Mouse (Mus musculus): ENCODE measurements around the gene Rab3a.

Gene Rab3a

DNA sequence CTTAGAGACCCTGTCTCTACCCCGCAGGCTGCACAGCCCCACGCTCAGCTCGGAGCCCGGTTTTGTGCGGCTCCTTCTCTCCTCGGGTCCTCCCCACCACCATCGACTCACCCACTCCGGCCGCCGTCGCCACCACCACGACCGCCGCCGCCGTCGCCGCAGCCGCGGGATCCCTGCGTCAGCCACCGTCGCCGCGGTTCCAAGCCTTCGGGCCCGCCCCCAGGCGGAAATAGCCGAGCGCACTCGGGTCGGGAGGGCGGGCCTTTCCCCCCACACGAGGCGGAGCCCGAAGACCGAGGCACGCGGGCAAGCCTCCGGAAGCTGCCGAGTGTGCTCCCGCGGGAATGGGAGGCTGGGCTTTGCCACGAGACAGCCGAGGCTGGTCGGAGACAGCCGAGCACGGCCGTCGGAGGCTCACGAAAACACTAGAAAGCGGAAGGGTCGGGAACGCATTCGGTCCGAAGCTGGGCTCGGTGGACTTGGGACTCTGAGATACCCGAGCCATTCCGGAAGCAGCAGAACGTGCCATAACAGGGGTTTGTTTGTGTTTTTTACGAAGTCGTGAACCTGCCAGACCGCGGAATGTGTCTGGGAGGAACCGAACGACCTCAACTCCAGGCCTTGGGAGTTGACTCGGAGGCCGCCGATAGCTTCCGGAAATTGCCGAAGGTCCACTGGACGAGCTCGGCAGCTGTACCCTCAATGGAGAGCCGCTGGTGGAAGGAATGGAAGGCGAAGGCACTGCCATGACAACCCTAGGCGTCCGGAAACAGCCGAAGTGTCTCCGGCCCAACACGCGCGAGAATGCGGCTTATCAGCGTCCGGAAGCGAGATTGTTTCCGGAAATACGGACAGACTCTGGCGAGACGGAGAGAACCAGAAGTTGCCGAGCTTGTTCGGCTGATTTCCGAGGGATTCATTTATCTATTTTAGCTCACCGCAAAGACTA is 22.3 kb downstream of the Rab3a start, which contains the start of gene Pik3r2:
Gene Pik3r2 (minus strand): TSS at position 218 of the 949 bp plus-strand sequence.
- DNase-seq, result peak; percentile 98

DNA sequence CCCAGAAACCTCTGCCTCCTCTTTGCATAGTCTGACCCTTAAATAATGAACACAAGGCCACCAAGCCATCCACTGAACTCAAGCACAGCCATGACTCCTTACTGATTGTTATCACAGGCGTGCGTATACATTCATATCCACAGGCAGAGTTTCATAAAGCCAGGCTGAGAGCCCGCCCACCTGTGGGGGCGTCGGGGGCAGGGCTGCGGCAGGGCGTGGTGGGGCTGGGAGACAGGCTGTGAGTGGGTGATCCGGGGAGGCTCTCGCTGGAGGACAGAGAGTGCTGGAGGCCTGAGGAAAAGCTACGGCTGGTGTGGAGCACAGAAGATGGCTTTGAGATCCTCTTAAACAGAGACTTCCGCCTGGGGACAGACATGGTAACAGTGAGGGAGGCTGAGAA is 25.6 kb downstream of the Rab3a start:
- no peak for DNase-seq

DNA sequence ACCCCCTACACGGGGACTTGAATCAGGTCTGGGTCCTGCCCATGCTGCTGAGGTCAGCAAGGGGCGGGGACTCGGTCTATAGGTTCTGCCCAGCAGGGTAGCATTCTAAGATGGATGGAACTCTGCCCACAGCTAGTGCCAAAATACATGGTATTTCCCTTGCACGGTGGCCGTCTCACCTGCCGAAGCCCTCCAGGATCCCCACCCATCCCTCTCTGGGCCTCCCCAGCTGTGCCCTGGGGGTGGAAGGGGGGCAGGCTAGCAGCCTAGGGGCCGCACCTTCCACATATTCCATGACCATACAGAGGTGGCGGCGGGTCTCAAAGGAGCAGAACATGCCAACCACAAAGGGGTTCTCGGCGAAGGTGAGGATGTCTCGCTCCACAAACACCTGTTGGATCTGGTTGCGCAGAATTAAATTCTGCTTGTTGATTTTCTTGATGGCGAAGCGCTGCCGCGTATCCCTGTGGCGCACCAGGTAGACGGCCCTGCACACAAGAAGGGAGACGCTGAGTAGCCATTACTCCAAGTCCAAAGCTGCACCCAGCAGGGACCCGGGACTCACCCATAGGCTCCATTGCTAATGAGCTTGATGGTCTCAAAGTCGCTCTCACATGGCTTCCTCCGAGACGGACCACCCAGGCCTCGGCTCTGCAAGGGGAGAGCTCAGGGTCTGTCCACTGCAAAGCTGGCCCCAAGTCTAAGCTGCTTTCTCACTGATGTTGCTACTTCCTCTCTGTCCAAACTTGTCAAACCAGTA is 32.0 kb downstream of the Rab3a start:
- no peak for DNase-seq

DNA sequence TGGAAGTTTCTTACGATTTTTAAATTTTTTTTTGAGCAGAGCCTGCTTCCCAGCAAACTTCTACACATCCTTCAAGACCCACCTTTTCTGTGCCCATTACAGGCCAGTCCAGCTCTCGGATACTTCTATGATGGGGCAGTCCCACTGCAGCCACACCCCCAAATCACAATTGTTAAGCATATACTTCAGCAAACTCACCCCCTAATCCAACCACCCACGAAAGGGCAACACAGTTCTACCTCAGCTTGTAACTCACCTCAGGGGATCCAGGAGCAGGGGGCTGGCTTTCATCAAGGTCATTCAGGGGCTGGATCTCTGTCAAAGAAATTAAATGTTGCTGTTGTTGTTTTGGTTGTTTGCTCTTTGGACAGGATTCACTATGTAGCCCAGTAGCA is 32.6 kb downstream of the Rab3a start:
- no peak for DNase-seq

DNA sequence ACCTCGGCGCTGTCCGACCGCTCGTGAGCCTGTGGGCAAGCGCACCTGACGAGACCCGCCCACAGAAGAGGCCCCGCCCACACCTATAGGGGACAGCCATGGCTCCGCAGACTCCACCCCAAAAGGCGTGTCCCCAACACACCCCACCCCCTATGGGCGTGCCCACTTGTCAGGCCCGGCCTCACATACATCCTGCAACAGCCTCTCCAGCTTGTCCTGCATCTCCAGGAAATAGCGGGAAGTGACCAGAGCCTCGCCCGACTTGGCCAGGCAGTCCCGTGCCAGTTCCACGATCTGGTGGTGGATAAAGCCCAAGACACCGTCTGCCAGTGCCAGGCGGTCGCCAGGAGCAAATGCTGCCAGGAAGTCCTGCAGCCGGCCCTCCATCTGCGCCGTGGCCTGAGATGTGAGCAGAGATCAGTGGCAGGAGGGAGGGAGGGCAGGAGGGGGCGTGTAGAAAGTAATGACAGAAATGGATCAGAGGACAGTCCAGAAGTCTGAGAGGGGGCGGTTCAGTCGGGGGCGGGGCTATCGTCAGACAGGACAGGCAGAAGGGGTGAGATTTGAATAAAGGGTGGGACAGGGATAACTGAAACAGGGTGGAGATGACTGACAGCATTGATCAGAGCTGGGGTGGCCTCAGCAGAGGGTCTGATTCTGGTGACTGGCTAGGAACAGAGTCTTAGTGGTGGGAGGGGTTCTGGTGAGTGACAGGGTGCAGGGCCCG is 33.6 kb downstream of the Rab3a start:
- DNase-seq, result no peak

DNA sequence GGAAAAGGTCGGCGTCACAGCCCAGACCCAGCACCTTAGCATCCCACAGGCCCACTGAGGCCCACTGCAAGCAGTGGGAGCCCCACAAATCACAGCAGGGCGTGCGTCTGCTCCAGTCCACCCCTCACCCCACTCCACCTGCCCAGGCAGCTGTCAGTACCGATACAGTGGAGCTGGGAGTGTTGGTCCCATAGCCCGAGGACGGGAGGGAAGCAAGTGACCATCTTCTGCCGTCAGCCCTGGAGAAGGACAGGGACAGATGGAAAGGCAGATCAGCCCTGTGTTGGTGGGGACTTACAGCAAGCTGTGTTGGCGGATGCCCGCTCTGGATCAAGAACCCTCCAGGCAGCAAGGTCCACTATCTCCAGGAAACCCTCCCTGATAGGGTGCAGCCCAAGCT is 34.6 kb downstream of the Rab3a start:
- no peak for DNase-seq

DNA sequence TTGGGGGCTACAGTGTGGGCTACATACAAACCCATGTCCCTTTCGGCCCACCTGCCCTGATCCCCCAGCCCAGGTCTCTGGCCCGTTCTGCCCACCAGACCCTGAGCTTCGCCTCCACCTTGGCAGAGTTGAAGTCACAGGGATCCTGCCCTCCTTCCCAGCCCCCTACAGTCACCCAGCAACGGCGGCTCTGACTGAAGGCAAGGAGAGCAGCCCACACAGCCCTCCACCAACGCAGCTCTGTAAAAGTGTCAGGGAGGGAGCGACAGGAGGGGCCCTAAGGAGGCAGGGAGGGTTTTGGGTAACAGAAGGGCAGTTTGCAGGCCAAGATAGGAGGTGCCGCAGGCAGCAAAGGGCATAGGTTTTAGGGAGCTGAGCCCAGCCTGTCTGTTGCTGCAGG is 36.4 kb downstream of the Rab3a start:
- DNase-seq, result no peak

DNA sequence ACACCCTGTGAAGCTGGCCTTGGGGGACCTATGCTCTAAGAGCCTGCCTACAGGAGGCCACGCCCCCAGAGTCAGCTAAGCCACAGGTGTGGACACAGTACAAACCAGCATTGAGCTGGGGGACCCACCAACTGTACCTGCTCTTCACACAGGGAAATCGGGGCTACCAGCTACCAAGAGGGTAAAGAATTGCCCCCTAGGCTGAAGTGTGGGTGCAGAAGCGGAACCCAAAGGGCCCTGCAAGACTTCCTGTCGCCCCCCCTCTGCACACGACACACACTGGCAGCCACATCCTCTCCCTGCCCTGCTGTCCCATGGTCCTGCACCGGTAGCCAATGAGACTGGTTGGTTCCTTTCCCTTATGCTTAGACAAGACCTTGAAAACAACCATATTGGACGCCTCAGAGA is 36.8 kb downstream of the Rab3a start:
- DNase-seq, result no peak

DNA sequence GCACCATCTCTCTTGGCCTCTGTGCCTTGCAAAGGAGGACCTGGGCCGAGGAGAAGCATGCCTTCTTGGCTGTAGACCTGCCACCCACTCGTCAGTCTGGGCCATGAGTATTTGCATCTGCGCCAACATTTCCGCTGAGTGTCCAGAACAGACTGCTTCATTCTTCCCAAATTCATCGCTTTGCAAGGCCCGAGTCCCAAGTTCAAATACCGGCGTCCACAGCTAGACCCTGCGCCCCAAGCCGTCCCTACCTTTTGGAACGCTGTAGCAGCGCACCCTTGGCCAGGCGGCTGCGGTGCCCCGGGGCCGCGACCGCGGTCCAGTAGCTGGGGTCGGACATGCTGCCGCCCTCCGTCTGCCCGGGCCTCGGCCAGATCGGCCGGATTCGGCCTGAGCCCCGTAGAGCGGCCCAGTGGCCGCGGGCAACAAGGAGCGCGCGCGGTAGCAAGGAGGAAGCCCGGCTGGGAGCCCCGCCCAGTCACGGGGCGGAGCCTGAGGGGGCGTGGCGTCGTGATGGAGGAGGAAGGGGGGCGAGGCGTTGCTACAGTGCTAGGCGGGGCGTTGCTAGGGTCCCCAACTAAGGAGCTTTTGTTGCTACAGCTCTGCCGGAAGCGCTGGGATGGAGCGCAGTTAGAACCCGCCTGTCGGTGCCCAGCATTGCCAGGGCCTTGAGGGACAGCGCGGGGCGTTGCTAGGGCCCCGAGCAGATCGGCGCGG is 37.7 kb downstream of the Rab3a start:
- peak; percentile 98 for DNase-seq

DNA sequence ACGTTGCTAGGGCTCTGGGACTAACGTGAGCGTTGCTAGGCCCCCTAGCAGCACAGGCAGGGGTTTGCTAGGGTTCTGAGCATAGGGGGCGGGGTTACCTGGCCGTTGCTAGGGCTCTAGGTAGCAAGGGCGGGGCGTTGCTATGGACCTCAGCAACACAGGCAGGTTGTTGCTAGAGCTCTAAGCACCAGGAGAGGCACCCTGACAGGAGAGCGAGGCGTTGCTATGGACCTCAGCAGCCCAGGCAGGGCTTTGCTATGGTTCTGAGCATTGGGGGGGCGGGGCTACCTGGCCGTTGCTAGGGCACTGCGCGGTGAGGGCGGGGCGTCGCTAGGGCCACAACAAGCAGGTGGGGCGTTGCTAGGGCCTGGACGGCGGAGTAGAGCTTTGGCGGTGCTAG is 38.2 kb downstream of the Rab3a start:
- no peak for DNase-seq

DNA sequence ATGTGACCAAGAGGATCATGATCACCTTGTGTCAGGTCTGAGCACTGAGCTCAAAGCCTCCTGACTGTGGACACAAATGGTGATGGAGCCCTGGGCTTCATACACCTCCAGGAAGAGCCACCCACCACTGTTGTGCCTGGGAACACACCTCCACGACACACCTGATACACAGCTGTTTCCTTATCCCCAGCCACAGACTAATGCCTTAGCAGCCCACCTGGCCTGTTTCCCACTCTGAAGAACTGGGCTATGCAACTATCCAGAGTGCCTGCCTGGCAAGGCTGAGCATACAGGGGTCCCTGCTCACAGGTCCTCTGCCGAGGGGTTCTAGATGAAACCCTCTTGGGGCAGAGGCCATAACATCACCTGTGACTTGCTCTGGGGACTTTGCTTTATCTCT is 39.7 kb downstream of the Rab3a start:
- no peak for DNase-seq

DNA sequence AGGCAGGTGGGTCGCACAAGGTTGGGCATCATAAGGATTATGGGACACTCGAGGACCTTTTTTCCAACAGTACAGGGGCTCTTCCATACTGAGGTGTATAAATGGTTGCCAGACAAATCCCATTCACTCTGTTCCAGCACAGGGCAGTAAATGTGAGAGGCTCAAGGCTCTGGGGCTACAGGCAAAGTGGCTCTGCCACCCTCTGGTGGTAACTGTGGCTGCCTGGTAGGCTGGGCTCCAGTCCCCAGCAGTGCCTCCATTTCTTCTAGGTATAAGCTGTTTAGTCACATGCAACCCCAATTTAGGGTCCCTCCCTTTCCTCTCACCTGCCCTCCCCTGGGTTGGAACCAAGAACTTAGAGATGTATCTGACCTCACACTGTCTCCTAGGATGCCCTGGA is 40.9 kb downstream of the Rab3a start:
- no peak for DNase-seq

DNA sequence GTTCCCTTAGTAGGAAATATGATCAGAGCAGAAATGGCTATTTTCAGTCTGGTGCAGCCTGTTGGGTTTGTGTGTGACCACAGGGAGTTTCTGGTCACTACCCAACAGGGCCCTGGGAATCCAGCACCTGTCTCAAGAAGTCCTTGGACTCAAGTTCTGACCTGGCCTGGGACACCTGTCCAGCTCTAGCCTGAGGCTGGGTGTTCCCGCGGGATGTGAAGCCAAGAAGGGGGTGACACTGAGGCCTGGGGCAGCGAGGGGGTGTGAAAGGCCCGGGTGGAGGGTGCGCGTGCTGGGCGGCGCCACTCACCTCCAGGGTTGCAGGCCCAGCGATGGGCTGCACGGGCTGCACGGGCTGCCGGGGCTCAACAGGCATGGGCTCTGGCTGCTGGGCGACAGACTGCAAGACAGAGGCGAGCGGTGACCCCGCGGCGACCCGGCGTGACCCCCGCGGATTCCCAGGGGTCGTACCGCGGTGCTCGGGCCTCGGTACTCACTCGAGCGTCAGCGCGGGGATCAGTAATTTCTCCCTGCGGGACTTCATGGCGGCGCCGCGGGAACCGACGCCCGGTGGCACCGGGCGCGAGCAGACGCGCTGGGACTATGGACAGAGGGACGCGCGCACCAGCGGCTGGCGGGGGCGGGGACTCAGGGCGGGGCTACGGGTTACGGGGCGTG is 42.1 kb downstream of the Rab3a start:
- no peak for DNase-seq

DNA sequence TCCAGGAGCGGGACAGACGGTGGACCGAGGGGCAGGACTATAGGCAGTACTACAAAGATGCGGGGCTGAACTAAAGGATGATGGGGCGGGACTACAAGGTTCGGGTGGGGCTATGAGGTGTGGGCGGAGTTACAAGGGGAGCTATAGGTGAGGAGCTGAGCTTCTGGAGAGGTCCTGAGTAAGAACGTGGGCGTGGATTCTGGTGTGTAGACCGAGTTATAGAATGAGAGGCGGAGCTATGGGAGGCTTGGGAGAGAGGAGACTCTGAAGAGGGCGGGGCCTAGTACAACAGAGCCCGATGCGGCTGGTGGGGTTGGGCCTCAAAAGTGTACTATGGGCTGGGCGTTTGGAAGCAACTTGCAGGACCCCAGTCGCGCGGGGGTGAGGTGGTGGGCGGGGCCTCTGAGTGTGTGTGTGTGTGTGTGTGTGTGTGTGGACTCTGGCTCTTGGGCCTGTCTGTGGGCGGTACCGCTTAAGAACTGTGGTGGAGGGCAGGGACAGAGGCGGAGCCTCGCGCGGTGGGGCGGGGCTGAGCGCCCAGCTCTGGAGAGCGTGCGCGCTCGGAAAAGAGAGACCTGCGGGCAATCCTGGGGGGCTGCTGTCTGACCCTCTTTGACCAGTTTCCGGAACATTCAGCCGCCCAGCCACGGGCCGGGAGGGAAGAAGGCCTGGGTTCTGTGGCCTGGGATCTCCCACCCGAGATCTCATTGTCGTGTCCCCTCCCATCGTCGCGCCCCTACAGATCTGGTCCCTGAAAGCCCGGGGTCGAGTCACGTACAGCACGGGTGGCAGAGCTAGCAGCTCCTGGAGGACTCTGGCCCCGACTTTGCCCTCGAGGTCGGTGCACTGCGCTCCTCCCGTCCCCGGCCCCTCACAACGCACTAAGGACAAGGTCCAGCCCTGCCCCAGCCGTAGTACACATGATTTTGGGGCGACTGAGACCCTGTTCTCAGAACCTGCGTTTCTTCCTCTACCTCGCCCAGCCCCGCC is 42.9 kb downstream of the Rab3a start:
- DNase-seq, result peak; percentile 87

DNA sequence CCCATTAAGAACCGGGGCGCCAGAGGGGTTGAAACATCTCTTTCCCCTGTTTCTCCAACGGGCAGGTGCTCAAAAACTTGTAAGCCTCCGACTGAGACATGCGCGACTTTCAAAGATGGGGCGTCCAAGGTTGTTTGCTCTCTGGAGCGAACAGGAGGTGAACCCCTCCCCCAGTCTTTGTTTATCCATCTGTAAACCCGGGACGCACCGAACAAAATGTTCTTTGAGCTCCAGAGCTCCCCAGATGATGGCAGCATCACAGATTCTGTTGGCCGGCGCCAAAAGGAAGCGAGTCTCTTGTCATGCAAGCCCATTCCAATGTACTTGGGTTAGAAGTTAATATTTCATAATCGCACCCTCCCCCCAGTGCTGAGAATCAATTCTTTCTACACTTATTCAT is 43.8 kb downstream of the Rab3a start:
- no peak for DNase-seq

DNA sequence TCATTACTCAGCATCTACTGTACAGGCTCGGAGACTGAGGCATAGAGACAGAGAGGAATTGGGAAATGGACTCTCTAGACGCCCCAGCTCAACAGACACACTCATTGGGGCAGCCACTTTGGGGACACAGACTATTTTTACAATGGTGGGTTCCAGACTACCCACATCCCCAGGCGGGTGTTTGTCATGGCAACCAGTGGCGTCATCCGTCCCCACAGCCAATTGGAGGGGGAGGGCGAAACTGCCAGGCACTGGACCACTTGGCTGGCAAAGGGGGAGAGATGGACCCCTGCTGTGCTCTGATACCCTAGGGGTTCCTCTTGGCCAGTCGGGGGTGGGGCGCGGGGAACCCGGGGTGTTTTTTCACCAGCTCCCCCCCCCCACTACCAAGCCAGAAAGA is 46.2 kb downstream of the Rab3a start:
- peak; percentile 75 for DNase-seq

DNA sequence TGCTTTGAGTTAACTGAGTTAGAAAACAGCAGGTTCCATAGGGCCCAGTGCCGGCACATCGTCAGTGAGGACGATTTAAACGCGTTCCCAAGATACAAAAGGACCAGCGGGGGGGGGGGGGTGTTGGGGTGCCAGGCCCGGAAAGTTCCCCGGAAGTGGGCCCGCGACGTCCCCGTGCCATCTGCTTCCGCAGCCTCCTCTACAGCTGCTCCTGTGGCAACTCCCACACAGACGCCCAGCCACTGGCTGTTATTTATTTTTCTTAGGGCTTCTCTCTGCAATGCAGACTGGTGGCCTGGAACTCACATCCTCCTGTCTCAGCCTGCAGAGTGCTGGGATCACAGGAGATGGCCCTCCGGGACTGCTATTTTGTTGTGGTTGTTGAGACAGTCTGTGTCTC is 46.7 kb downstream of the Rab3a start:
- peak; percentile 81 for DNase-seq

DNA sequence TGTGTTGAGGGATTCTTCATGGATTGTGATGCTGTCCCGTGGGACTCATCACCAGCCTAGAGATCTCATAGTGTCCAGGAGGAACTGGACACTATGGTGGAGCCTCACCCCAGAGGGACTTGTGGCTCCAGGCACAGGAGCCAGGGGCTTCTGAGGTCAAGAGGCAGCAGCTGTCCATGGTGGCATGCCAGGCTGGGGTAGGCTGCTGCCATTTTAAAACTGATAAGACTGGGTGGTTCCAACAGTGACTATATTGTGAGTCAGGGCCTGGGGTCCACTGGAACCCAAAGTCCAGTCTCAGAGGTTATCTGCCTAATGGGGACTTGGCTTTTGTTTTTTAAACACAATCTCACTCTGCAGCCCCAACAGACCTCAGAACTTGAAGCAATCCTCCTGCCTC is 47.4 kb downstream of the Rab3a start:
- no peak for DNase-seq

DNA sequence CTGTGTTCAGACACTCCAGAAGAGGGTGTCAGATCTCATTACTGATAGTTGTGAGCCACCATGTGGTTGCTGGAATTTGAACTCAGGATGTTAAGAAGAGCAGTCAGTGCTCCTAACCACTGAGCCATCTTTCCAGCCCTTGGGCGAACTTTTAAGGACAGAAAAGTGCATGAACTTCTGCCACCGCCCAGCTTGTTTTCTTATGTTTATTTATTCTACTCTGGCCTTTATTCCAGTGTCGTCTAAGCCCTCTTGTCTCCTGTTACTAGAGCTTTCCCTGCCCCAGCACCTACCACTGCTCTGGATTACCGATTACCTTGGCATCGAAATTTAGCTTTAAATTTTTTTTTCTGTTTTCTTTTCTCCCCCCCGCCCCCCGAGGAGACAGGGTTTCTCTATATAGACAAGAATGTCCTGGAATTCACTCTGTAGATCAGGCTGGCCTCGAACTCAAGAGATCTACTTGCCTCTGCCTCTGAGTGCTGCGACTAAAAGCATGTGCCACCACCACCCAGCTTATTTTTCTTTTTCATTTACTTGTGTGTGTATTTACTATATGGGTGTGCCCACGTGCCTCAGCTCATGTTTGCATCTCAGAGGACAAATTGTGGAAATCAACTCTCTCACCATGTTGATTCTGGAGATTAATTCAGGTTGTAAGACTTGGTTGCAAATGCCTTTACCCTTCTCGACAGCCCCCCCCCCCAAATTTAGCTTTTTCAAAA is 48.5 kb downstream of the Rab3a start:
- no peak for DNase-seq

Data from right cerebral cortex, postnatal 25 days (tissue).